Mouse (Mus musculus): ENCODE measurements around the gene Mapk8ip3. TPM values are rescaled to one million over a fixed set of nuclear protein-coding genes. Genes with fewer than 3 reads are reported as not detected.

The Mapk8ip3 gene
- polyA plus RNA-seq, 1 experiment from 2014 or later = 25.6 TPM

GRCm38 (mm10) chr17:24858967-24859366 lies 77.8 kb downstream of the Mapk8ip3 start:
- no peak overlapping the region for H3K27ac ChIP-seq (ENCODE audit: low read length)
- H3K9me3 ChIP-seq (ENCODE audit: control insufficient read depth, low read length) = no peaks in the 10 kb centered on the region
- peaks cover 3% of the 10 kb centered on the region; the same call in 1 of the 2 replicates for H3K36me3 ChIP-seq (ENCODE audit: control insufficient read depth, insufficient read depth, low read length)
- no peak overlapping the region for H3K4me2 ChIP-seq (ENCODE audit: low read depth, low read length)
- H3K4me3 ChIP-seq (ENCODE audit: low read length) = no peak overlapping the region
- WGBS = 85% methylated on average over 6 of the region's 6 CpGs
- no peak overlapping the region for H3K9ac ChIP-seq (ENCODE audit: low read length)
- ATAC-seq (ENCODE audit: low read depth) = no peak
- H3K4me1 ChIP-seq (replicated peaks; ENCODE audit: control insufficient read depth, insufficient read depth, low read length) = no peaks in the 10 kb centered on the region
- no peaks in the 10 kb centered on the region for H3K27me3 ChIP-seq (ENCODE audit: control insufficient read depth, insufficient read depth, low read depth, low read length)

GRCm38 (mm10) chr17:24857831-24858470 lies 78.8 kb downstream of the Mapk8ip3 start:
- Histone ChIP-seq H3K4me1 (replicated peaks; ENCODE audit: control insufficient read depth, insufficient read depth, low read length) (no peaks in the 10 kb centered on the region), H3K4me2 (ENCODE audit: low read depth, low read length) (no peak overlapping the region), H3K27ac (ENCODE audit: low read length) (no peak overlapping the region), H3K9ac (ENCODE audit: low read length) (no peak overlapping the region), H3K4me3 (ENCODE audit: low read length) (no peak overlapping the region), H3K9me3 (ENCODE audit: control insufficient read depth, low read length) (no peaks in the 10 kb centered on the region), H3K27me3 (ENCODE audit: control insufficient read depth, insufficient read depth, low read depth, low read length) (no peaks in the 10 kb centered on the region), H3K36me3 (ENCODE audit: control insufficient read depth, insufficient read depth, low read length) (peaks cover 8% of the 10 kb centered on the region)
- 81% methylated on average over 8 of the region's 8 CpGs for WGBS
- no peak for ATAC-seq (ENCODE audit: low read depth)

GRCm38 (mm10) chr17:24856589-24856988 lies 80.2 kb downstream of the Mapk8ip3 start:
- no peaks in the 10 kb centered on the region for H3K4me1 ChIP-seq (replicated peaks; ENCODE audit: control insufficient read depth, insufficient read depth, low read length)
- H3K36me3 ChIP-seq (ENCODE audit: control insufficient read depth, insufficient read depth, low read length) = peaks cover 8% of the 10 kb centered on the region
- H3K4me2 ChIP-seq (ENCODE audit: low read depth, low read length) = no peak overlapping the region
- 85% methylated on average over 13 of the region's 13 CpGs for WGBS
- H3K4me3 ChIP-seq (ENCODE audit: low read length) = no peak overlapping the region
- H3K9ac ChIP-seq (ENCODE audit: low read length) = no peak overlapping the region
- peaks cover under 1% of the 10 kb centered on the region; the same call in 1 of the 2 replicates for H3K27me3 ChIP-seq (ENCODE audit: control insufficient read depth, insufficient read depth, low read depth, low read length)
- no peaks in the 10 kb centered on the region for H3K9me3 ChIP-seq (ENCODE audit: control insufficient read depth, low read length)
- H3K27ac ChIP-seq (ENCODE audit: low read length) = no peak overlapping the region
- ATAC-seq (ENCODE audit: low read depth) = no peak

- H3K27ac ChIP-seq (ENCODE audit: low read length) = no peak overlapping the region
- H3K4me3 ChIP-seq (ENCODE audit: low read length) = no peak overlapping the region
- 77% methylated on average over 3 of the region's 3 CpGs for WGBS
- no peak overlapping the region for H3K9ac ChIP-seq (ENCODE audit: low read length)
- peaks cover 5% of the 10 kb centered on the region for H3K27me3 ChIP-seq (ENCODE audit: control insufficient read depth, insufficient read depth, low read depth, low read length)
- ATAC-seq (ENCODE audit: low read depth) = no peak
- H3K36me3 ChIP-seq (ENCODE audit: control insufficient read depth, insufficient read depth, low read length) = peaks cover 5% of the 10 kb centered on the region; the same call in 1 of the 2 replicates
- H3K4me1 ChIP-seq (replicated peaks; ENCODE audit: control insufficient read depth, insufficient read depth, low read length) = peaks cover 4% of the 10 kb centered on the region
- no peak overlapping the region for H3K4me2 ChIP-seq (ENCODE audit: low read depth, low read length)
- no peaks in the 10 kb centered on the region for H3K9me3 ChIP-seq (ENCODE audit: control insufficient read depth, low read length)
These were observed 80.8 kb downstream of the Mapk8ip3 start for GRCm38 (mm10) chr17:24855838-24856464.

- Histone ChIP-seq H3K36me3 (ENCODE audit: control insufficient read depth, insufficient read depth, low read length) (peaks cover 5% of the 10 kb centered on the region; the same call in 1 of the 2 replicates), H3K27ac (ENCODE audit: low read length) (no peak overlapping the region), H3K9ac (ENCODE audit: low read length) (peak overlapping the region; percentile 75), H3K27me3 (ENCODE audit: control insufficient read depth, insufficient read depth, low read depth, low read length) (peaks cover 5% of the 10 kb centered on the region), H3K9me3 (ENCODE audit: control insufficient read depth, low read length) (no peaks in the 10 kb centered on the region), H3K4me1 (replicated peaks; ENCODE audit: control insufficient read depth, insufficient read depth, low read length) (peaks cover 12% of the 10 kb centered on the region), H3K4me3 (ENCODE audit: low read length) (peak overlapping the region; percentile 88), H3K4me2 (ENCODE audit: low read depth, low read length) (peak overlapping the region; percentile 93)
- no peak for ATAC-seq (ENCODE audit: low read depth)
- WGBS = 75% methylated on average over 10 of the region's 10 CpGs
These were observed 85.2 kb downstream of the Mapk8ip3 start for GRCm38 (mm10) chr17:24851381-24852125.

- ATAC-seq (ENCODE audit: low read depth) = no peak
- Histone ChIP-seq H3K4me1 (replicated peaks; ENCODE audit: control insufficient read depth, insufficient read depth, low read length) (peaks cover 12% of the 10 kb centered on the region), H3K36me3 (ENCODE audit: control insufficient read depth, insufficient read depth, low read length) (peaks cover 5% of the 10 kb centered on the region; the same call in 1 of the 2 replicates), H3K4me2 (ENCODE audit: low read depth, low read length) (peak overlapping the region; percentile 93), H3K9ac (ENCODE audit: low read length) (peak overlapping the region; percentile 75), H3K27ac (ENCODE audit: low read length) (peak overlapping the region; percentile 28; the same call in 1 of the 2 replicates), H3K27me3 (ENCODE audit: control insufficient read depth, insufficient read depth, low read depth, low read length) (peaks cover 5% of the 10 kb centered on the region), H3K9me3 (ENCODE audit: control insufficient read depth, low read length) (no peaks in the 10 kb centered on the region), H3K4me3 (ENCODE audit: low read length) (peak overlapping the region; percentile 88)
- 1% methylated on average over 20 of the region's 20 CpGs for WGBS
These were observed 86.0 kb downstream of the Mapk8ip3 start for GRCm38 (mm10) chr17:24850773-24851127.

- peak; percentile 100 for ATAC-seq (ENCODE audit: low read depth)
- WGBS = under 1% methylated on average over 57 of the region's 58 CpGs
These were observed 86.6 kb downstream of the Mapk8ip3 start, which contains the start of gene Fahd1 for GRCm38 (mm10) chr17:24850065-24850772. TSS of gene Fahd1 (minus strand) at chr17:24850364.

GRCm38 (mm10) chr17:24849733-24850064 lies 87.1 kb downstream of the Mapk8ip3 start:
- Histone ChIP-seq H3K27ac (ENCODE audit: low read length) (peak overlapping the region; percentile 97), H3K4me1 (replicated peaks; ENCODE audit: control insufficient read depth, insufficient read depth, low read length) (peaks cover 12% of the 10 kb centered on the region), H3K4me2 (ENCODE audit: low read depth, low read length) (peak overlapping the region; percentile 94), H3K4me3 (ENCODE audit: low read length) (peak overlapping the region; percentile 88), H3K36me3 (ENCODE audit: control insufficient read depth, insufficient read depth, low read length) (peaks cover 5% of the 10 kb centered on the region; the same call in 1 of the 2 replicates), H3K9ac (ENCODE audit: low read length) (peak overlapping the region; percentile 85), H3K27me3 (ENCODE audit: control insufficient read depth, insufficient read depth, low read depth, low read length) (peaks cover 5% of the 10 kb centered on the region), H3K9me3 (ENCODE audit: control insufficient read depth, low read length) (no peaks in the 10 kb centered on the region)
- WGBS = 0% methylated on average over 21 of the region's 21 CpGs
- peak; percentile 67 for ATAC-seq (ENCODE audit: low read depth)

More at GRCm38 (mm10) chr17:24850065-24850772, 86.6 kb downstream of the Mapk8ip3 start, which contains the start of gene Fahd1:
- Histone ChIP-seq H3K9ac (ENCODE audit: low read length) (peak within 1 kb of the TSS; percentile 85), H3K4me1 (replicated peaks; ENCODE audit: control insufficient read depth, insufficient read depth, low read length) (peaks cover 12% of the 10 kb centered on the region), H3K9me3 (ENCODE audit: control insufficient read depth, low read length) (no peaks in the 10 kb centered on the region), H3K27ac (ENCODE audit: low read length) (peak within 1 kb of the TSS; percentile 97), H3K27me3 (ENCODE audit: control insufficient read depth, insufficient read depth, low read depth, low read length) (peaks cover 5% of the 10 kb centered on the region), H3K36me3 (ENCODE audit: control insufficient read depth, insufficient read depth, low read length) (peaks cover 5% of the 10 kb centered on the region; the same call in 1 of the 2 replicates), H3K4me2 (ENCODE audit: low read depth, low read length) (peak within 1 kb of the TSS; percentile 94), H3K4me3 (ENCODE audit: low read length) (peak within 1 kb of the TSS; percentile 88)

All from lung, embryonic 16.5 days (tissue).